Mouse (Mus musculus): ENCODE data around the gene Morc4. TPM values are rescaled to one million over a fixed set of nuclear protein-coding genes. Genes with fewer than 3 reads are reported as not detected.

Morc4 gene
- polyA plus RNA-seq (2012), result 3.1 and 4.5 TPM in 2 replicates

DNA sequence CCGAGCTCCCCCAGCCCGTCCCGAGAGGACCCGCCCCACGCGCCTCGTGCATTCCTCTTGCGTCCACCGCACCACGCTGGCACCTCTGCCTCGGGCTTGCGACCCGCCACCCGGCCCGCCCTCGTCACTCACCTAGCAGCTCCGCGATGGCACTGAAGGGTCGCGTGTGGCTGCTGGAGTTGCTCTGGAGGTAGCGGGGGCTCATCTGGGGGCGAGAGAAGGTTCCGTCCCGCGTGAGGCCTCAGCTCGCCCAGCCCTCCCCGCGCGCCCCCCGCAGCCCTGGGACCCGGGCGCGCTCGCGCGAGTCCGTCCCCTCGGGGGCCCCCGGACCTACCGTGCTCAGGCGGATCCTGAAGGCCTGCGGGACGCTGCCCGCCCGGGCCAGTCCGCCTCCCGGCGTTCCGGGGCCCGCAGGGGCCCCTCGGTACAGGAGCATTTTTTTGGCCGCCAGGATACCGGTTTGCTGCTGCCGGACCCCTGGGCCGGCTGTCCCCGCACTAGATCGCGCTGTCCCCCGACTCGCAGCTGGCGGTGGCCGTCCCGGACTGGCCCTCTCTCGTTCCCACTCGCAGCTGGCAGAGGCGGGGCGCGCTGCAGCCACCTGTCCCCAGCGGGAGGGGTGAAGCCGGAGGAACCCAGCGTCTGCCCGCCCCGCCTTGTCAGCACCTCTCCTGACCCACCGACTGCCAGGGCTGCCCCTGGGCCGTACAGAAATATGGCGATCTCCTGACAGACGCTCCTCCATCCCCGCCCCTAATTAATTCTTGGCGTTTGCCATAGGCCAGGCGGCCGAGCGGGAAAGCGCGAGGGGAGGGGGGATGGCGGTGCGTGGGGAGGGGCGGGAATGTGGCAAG, at the start of gene Morc4:
Gene Morc4, minus strand, starts transcription at position 740 of the 854 bp plus-strand sequence.

GRCm38 (mm10) chrX:139800406-139800878, 71.0 kb downstream of the Morc4 start, which contains the start of gene Cldn2:
TSS of gene Cldn2 (plus strand) at chrX:139800828.

GRCm38 (mm10) chrX:139782278-139783044, 89.0 kb downstream of the Morc4 start, which contains the start of gene Ripply1:
TSS of gene Ripply1 (minus strand) at chrX:139782353.

Other genes starting within 250 kb of the Morc4 start
- gene Tbc1d8b, start 186.7 kb downstream of the Morc4 start, polyA plus RNA-seq (2012), result 0.31 and 0.36 TPM in 2 replicates
- 0.21 TPM in 1 of 2 replicates, not detected in the other for gene Gm15013, start 157.2 kb downstream of the Morc4 start, polyA plus RNA-seq (2012)
- gene Ripply1, start 89.3 kb downstream of the Morc4 start, polyA plus RNA-seq (2012), result not detected in 2 replicates
- gene Cldn2, start 70.8 kb downstream of the Morc4 start, polyA plus RNA-seq (2012), result not detected in 2 replicates
- gene Rbm41, start 126.9 kb upstream of the Morc4 start, polyA plus RNA-seq (2012), result 0.25 and 0.43 TPM in 2 replicates
- not detected in 2 replicates for gene Nup62cl, start 191.0 kb upstream of the Morc4 start, polyA plus RNA-seq (2012)
- gene Pih1h3b, start 191.2 kb upstream of the Morc4 start, polyA plus RNA-seq (2012), result not detected in 2 replicates

Measured in megakaryocyte-erythroid progenitor cell, adult 5 weeks (primary cell).